Mouse (Mus musculus): ENCODE results near the gene Erg. TPM values are rescaled to one million over a fixed set of nuclear protein-coding genes. Genes with fewer than 3 reads are reported as not detected.

Gene Erg
- polyA plus RNA-seq, 1 experiment from 2014 or later = 7.3 TPM

DNA sequence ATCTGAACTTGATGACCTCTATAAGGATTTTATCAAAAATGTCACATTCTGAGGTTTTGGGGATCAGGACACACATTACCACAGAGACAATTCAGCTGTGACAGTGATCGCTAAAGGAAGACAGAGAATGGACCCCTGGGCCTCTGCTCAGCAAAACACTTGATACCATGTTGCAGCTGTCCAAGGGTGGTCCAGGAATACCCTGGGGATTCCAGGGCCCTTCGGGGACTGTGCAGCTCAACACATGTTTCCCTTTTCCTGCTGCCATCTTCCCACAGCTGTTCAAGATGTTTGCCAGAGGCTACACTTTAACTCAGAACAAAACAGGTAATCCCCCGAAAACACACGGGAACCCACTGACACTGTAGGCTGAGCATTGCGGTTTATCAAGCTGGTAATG, 158.2 kb downstream of the Erg start:
- H3K4me3 ChIP-seq = no peak overlapping the region
- WGBS = 84% methylated on average over 5 of the region's 5 CpGs

DNA sequence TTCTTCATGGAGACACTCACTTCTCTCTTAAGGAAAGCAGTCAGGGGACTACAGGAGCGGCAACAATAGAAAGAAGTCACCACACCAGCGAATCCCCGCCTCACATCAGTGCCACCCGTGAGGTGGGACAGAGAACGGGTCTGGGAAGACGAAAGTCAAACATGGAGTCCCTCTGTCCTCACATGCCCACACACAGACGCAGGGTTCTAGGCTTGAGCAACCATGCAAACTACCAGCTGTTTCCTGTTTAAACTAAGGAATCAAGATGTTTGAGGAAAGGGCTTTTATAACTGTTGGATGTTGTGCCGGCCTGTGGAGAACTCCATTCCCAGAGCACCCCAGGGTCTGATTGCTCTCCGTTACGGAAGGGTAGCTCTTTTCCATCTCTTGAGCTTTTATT, 158.9 kb downstream of the Erg start:
- Histone ChIP-seq H3K9ac (no peak overlapping the region), H3K4me2 (replicated peaks) (no peak overlapping the region), H3K4me1 (peaks cover 2% of the 10 kb centered on the region; the same call in 1 of the 2 replicates), H3K36me3 (no peaks in the 10 kb centered on the region), H3K27ac (no peak overlapping the region), H3K27me3 (no peaks in the 10 kb centered on the region), H3K4me3 (no peak overlapping the region), H3K9me3 (replicated peaks) (no peaks in the 10 kb centered on the region)
- 89% methylated on average over 10 of the region's 10 CpGs for WGBS
- ATAC-seq (ENCODE audit: low FRiP score) = no peak

More for the DNA sequence above, 158.2 kb downstream of the Erg start:
- Histone ChIP-seq H3K9ac (no peak overlapping the region), H3K9me3 (replicated peaks) (no peaks in the 10 kb centered on the region), H3K27me3 (no peaks in the 10 kb centered on the region), H3K36me3 (no peaks in the 10 kb centered on the region), H3K4me1 (peaks cover 2% of the 10 kb centered on the region; the same call in 1 of the 2 replicates), H3K4me2 (replicated peaks) (no peak overlapping the region), H3K27ac (no peak overlapping the region)
- no peak for ATAC-seq (ENCODE audit: low FRiP score)

DNA sequence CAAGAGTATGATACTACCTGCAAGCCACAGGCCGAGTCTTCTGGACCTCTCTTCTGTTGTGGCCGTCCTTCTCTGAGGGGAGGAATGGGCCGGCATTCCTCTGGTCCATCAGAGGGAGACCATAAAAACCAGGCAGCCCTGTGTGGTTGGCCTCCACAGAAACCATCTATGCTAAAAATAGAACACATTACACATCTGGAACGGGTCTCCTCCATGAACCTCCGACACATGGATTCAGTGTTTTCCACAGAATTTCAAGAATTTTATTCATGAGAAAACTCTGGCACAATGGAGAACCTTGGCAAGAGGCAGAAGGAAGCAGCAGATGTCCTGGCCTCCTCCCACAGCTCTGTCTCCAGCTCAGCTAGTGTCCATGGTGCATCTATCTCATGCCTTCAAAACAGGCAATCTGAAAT, 163.7 kb downstream of the Erg start:
- 77% methylated on average over 5 of the region's 5 CpGs for WGBS
- Histone ChIP-seq H3K9ac (no peak overlapping the region), H3K4me1 (peaks cover 9% of the 10 kb centered on the region), H3K27ac (no peak overlapping the region), H3K4me2 (replicated peaks) (no peak overlapping the region), H3K27me3 (no peaks in the 10 kb centered on the region), H3K36me3 (no peaks in the 10 kb centered on the region), H3K4me3 (no peak overlapping the region), H3K9me3 (replicated peaks) (no peaks in the 10 kb centered on the region)
- ATAC-seq (ENCODE audit: low FRiP score) = no peak

DNA sequence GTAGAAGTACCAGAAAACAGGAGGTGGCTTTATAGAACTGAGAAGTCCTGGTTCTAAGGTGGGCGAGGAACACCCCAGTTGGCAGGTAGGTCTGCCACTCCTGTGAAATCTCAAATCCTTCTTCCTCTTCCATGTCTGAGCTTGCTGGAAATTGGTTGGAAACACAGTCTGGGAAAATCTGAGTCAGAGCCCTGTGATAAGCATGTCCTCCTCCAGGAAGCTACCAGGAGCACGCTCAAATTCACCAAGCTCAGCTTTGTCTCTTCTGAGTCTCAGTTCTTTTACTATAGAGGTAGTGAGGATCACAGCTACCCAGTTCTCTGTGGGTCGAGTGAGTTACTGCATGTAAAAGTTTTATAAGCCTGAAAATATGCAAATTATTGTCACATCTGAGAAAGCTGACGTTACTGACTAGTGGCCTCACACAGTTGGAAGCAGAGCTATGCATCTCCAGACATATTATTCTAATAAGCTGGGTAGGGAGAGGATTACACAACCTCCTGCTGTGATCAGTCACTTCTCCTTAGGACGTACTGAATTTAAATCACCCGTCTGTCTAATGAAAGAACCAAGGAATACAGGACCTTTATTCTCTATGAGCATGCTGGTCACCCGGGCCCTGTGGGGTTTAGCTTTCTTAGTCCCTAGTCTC, 165.0 kb downstream of the Erg start:
- ATAC-seq (ENCODE audit: low FRiP score) = no peak
- WGBS = 53% methylated on average over 7 of the region's 7 CpGs
- Histone ChIP-seq H3K4me2 (replicated peaks) (no peak overlapping the region), H3K9me3 (replicated peaks) (no peaks in the 10 kb centered on the region), H3K27me3 (no peaks in the 10 kb centered on the region), H3K36me3 (no peaks in the 10 kb centered on the region), H3K9ac (no peak overlapping the region), H3K4me3 (no peak overlapping the region), H3K27ac (no peak overlapping the region), H3K4me1 (peaks cover 9% of the 10 kb centered on the region)

DNA sequence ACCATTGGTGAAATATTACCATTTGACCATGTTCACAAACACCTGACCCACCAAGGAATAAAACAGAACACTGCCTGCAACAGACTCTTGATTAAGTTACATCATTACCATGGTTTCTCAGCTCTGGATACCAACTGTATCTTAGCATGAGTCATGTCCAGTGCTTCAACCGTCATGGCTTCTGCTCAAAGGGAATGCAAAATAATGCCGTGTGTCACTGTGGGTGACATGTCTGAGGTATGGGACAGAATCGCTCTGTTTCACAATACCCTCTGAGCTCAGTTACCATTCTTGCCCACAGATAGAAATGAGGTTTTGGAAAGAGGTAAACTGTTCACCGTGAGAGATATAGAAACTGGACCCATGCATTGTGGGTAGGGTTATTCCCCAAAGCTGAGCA, 170.5 kb downstream of the Erg start:
- Histone ChIP-seq H3K9ac (no peak overlapping the region), H3K36me3 (no peaks in the 10 kb centered on the region), H3K4me3 (no peak overlapping the region), H3K4me2 (replicated peaks) (no peak overlapping the region), H3K4me1 (no peaks in the 10 kb centered on the region; the same call in 1 of the 2 replicates), H3K27me3 (no peaks in the 10 kb centered on the region), H3K27ac (no peak overlapping the region), H3K9me3 (replicated peaks) (no peaks in the 10 kb centered on the region)
- WGBS = 90% methylated on average over 4 of the region's 4 CpGs
- no peak for ATAC-seq (ENCODE audit: low FRiP score)

DNA sequence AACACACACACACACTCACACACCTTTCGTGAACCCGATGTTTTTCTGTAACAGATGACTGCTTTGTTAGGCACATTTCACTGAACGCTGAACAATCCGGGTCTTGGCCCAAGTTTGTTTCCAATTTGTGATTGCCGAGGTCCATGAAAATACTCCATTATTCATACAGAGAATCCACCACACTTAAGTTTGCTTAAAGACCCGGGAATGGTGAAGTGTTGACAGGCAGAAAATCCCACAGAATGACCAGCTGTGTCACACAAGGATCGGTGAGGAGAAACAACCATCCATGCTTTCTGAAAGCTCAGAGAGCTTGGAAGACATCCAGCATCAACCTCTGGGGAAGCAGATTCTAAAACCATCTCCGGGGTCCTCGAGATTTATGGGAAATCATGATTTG, 171.0 kb downstream of the Erg start:
- 71% methylated on average over 9 of the region's 9 CpGs for WGBS
- no peaks in the 10 kb centered on the region for H3K9me3 ChIP-seq (replicated peaks)
- no peaks in the 10 kb centered on the region for H3K4me1 ChIP-seq
- no peak overlapping the region for H3K4me2 ChIP-seq (replicated peaks)
- ATAC-seq (ENCODE audit: low FRiP score) = no peak
- no peaks in the 10 kb centered on the region for H3K36me3 ChIP-seq
- no peak overlapping the region for H3K4me3 ChIP-seq
- no peak overlapping the region for H3K9ac ChIP-seq
- H3K27me3 ChIP-seq = no peaks in the 10 kb centered on the region
- H3K27ac ChIP-seq = no peak overlapping the region

DNA sequence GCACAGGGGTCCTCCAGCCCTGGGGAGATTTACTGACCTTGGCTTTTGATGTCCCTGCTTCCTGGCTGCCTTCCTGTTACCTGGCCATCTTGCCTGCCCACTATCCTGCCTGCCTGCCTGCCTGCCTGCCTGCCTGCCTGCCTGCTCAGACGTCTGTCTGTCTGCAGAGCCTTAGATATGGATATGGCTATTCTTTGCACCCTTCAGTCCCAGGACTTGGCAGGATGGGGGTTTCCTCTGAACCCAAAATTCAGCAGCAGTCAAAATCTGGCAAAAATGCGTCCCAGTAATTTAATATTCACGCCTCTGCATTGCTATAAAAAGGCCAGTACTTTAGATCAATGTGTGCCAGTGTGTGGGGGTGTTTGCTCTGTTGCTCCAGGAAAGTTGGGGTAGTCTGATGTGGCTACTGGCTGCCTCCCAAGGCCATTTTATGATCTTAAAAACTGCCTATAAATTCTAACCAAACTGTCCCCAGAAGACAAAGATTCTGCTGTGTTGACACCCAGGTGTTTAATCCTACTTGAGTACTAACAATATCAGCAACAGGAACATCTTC, 172.9 kb downstream of the Erg start:
- Histone ChIP-seq H3K27me3 (no peaks in the 10 kb centered on the region), H3K9me3 (replicated peaks) (no peaks in the 10 kb centered on the region), H3K36me3 (no peaks in the 10 kb centered on the region), H3K4me1 (no peaks in the 10 kb centered on the region), H3K4me2 (replicated peaks) (no peak overlapping the region), H3K27ac (no peak overlapping the region), H3K4me3 (no peak overlapping the region), H3K9ac (no peak overlapping the region)
- ATAC-seq (ENCODE audit: low FRiP score) = no peak
- WGBS = 73% methylated on average over 3 of the region's 3 CpGs

DNA sequence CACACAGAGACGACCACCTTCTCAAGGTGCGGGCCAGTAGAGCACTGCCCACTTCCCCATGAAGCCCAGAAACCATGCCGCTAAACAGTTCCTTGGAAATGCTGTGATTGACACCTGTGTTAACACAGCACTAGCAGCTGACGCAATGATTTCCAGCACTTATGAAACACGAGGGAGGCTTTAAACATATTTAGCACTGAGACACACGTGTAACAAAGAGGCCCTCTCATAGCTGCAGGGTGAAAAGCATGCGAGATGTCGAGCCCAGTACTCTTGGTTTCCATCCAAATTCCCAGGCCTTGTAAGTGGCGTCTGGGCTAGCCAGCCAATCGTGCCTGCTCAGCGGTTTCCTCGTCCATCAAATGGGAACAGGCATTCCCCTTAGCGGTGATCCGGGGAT, 178.3 kb downstream of the Erg start:
- no peaks in the 10 kb centered on the region for H3K27me3 ChIP-seq
- no peak overlapping the region for H3K4me3 ChIP-seq
- H3K4me2 ChIP-seq (replicated peaks) = no peak overlapping the region
- H3K27ac ChIP-seq = 0 out of 2 replicates have a peak overlapping the region, but pooled peaks have one; percentile 4
- H3K9me3 ChIP-seq (replicated peaks) = no peaks in the 10 kb centered on the region
- no peak for ATAC-seq (ENCODE audit: low FRiP score)
- no peak overlapping the region for H3K9ac ChIP-seq
- no peaks in the 10 kb centered on the region for H3K36me3 ChIP-seq
- H3K4me1 ChIP-seq = no peaks in the 10 kb centered on the region
- 63% methylated on average over 14 of the region's 14 CpGs for WGBS

DNA sequence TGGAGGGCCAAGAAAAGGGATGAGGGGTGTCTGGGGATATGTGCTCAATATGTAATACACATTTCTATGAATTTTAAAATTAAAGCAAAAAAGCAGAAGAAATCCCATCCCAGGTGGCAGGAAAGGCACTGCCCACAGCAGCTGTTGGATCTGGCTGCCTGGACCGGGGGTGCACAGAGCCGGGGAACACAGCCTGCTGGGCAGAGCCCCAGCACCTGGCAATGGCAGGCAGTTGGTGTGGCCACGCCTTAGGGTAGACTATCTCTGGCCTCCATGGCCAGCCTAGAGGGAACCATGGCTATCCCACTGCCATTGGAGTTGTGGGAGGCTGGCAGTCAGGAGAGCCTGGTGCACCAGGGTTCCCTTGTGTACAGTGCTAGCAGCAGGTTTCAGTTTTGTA, 180.9 kb downstream of the Erg start:
- Histone ChIP-seq H3K9me3 (replicated peaks) (no peaks in the 10 kb centered on the region), H3K4me2 (replicated peaks) (no peak overlapping the region), H3K4me3 (no peak overlapping the region), H3K36me3 (no peaks in the 10 kb centered on the region), H3K9ac (no peak overlapping the region), H3K4me1 (no peaks in the 10 kb centered on the region), H3K27ac (no peak overlapping the region), H3K27me3 (no peaks in the 10 kb centered on the region)
- ATAC-seq (ENCODE audit: low FRiP score) = no peak
- WGBS = 82% methylated on average over 3 of the region's 3 CpGs

DNA sequence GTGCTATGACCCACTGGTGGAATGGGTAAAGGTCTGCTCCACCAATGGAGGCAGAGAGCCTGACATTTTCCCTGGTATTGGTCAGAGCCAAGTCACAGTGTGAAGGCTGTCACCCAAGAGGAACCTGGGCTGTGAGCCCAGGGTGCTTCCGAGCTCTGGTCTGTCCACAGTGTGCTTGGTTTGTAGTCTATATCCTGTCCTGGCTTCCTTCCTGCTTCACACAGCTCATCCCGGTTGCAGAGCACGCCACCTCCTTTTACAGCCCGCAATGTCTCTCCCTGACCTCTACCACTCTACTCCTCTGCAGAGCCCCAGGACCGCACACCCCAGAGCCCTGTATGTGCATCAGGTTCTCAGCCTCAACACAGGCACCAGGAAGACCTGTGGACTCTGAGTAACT, 182.9 kb downstream of the Erg start:
- H3K4me3 ChIP-seq = no peak overlapping the region
- H3K4me2 ChIP-seq (replicated peaks) = no peak overlapping the region
- 92% methylated on average over 5 of the region's 5 CpGs for WGBS
- H3K4me1 ChIP-seq = 0 out of 2 replicates have a peak, but pooled peaks cover 3% of the 10 kb centered on the region
- no peak overlapping the region for H3K9ac ChIP-seq
- H3K27me3 ChIP-seq = no peaks in the 10 kb centered on the region
- no peaks in the 10 kb centered on the region for H3K36me3 ChIP-seq
- ATAC-seq (ENCODE audit: low FRiP score) = no peak
- H3K9me3 ChIP-seq (replicated peaks) = no peaks in the 10 kb centered on the region
- no peak overlapping the region for H3K27ac ChIP-seq

DNA sequence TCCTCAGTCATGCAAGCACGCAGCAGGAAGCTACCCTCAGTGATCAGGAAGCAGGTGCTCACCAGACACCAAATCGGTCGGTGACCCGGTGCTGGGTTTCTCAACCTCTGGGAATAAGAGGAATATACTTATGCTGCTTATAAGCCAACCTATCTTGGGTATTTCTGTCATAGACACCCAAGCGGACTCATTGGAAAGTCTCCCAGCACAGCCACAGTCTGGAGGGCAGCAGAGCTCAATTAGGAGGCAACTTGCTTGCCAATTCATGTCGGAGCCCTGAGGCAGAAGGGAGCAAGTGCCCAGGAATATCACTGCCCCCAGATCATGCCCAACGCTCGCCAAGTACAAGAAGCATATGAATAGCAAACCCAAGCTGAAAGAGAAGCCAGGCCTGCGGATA, 184.5 kb downstream of the Erg start:
- whole genome bisulfite sequencing = 86% methylated on average over 9 of the region's 9 CpGs
- no peak overlapping the region for H3K4me2 ChIP-seq (replicated peaks)
- 0 out of 2 replicates have a peak, but pooled peaks cover 3% of the 10 kb centered on the region for H3K4me1 ChIP-seq
- H3K4me3 ChIP-seq = no peak overlapping the region
- no peak overlapping the region for H3K9ac ChIP-seq
- no peak for ATAC-seq (ENCODE audit: low FRiP score)
- H3K9me3 ChIP-seq (replicated peaks) = no peaks in the 10 kb centered on the region
- no peaks in the 10 kb centered on the region for H3K36me3 ChIP-seq
- H3K27me3 ChIP-seq = no peaks in the 10 kb centered on the region
- H3K27ac ChIP-seq = no peak overlapping the region

DNA sequence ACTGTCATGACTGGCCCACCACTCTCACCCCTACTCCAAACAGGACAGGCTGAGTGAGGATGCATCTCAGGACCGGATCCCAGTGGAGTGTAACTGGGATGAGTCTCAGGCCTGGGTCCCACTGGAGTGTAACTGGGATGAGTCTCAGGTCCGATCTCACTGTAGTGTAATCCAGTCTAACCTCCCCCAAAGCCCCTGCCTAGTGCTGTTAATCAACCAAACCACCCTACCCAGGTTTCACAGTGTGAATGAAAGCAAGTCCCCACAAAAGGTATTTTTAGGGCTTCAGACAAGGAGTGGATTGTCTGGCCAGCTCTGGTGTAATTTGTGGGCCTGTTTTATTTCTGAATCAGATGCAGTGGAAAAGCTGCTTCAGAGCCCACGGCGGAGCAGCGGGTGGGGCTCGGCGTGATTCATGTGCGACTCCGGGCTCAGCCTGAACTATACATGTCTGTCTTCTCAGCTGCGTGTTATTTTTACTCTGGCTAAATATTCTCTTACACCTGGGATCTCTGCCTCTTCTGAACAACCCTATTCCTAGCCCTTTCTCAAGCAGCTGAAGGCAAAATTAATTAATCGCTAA, 187.5 kb downstream of the Erg start:
- 79% methylated on average over 11 of the region's 11 CpGs for WGBS
- no peaks in the 10 kb centered on the region for H3K9me3 ChIP-seq (replicated peaks)
- H3K36me3 ChIP-seq = no peaks in the 10 kb centered on the region
- no peak overlapping the region for H3K9ac ChIP-seq
- 0 out of 2 replicates have a peak, but pooled peaks cover 3% of the 10 kb centered on the region for H3K4me1 ChIP-seq
- no peaks in the 10 kb centered on the region for H3K27me3 ChIP-seq
- H3K4me2 ChIP-seq (replicated peaks) = no peak overlapping the region
- H3K27ac ChIP-seq = no peak overlapping the region
- no peak overlapping the region for H3K4me3 ChIP-seq
- ATAC-seq (ENCODE audit: low FRiP score) = no peak

DNA sequence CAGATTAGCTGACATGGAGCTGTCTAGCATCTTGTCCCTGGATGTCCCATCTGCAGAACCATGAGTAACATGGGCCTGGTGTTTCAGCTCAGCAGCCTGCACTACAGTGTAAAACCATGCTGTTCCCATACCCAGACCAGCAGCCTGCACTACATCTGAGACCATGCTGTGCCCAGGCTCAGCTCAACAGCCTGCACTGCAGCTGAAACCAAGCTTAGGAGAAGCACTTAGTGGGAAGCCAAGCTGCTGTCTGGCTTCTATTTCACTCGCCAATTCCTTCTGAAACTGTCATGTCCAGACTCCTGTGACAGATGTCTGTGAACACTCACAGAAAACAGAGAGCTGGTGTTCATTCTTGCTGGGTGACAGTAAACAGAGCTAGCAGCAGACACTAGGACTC, 195.6 kb downstream of the Erg start:
- no peak overlapping the region for H3K4me2 ChIP-seq (replicated peaks)
- 77% methylated on average over 1 of the region's 1 CpGs for WGBS
- no peaks in the 10 kb centered on the region for H3K4me1 ChIP-seq
- H3K27ac ChIP-seq = no peak overlapping the region
- H3K36me3 ChIP-seq = no peaks in the 10 kb centered on the region
- H3K4me3 ChIP-seq = no peak overlapping the region
- no peak overlapping the region for H3K9ac ChIP-seq
- H3K27me3 ChIP-seq = no peaks in the 10 kb centered on the region
- H3K9me3 ChIP-seq (replicated peaks) = no peaks in the 10 kb centered on the region
- ATAC-seq (ENCODE audit: low FRiP score) = no peak
